Mouse (Mus musculus) neural tube, embryonic 13.5 days (tissue): ENCODE measurements around the gene Phkb. TPM values are rescaled to one million over a fixed set of nuclear protein-coding genes. Genes with fewer than 3 reads are reported as not detected.

Experiments used
- ATAC-seq: fragments of 200-750 bp; cut with Nextera tagmentation; 2 replicates; pipeline ENCODE4 v1.8.0; 2017; ENCODE audit warnings: low read depth, mild to moderate bottlenecking, moderate TSS enrichment, moderate library complexity
- H3K27ac ChIP-seq: fragments of 300-500 bp; sonication (generic); replicated peaks from 2 replicates; pipeline ENCODE4 v1.5.1; 2015; ENCODE audit warnings: moderate library complexity, mild to moderate bottlenecking, inconsistent platforms
- H3K27me3 ChIP-seq: fragments of 300-500 bp; sonication (generic); 2 replicates; pipeline ENCODE4 v1.6.1; 2015; ENCODE audit warnings: mild to moderate bottlenecking, inconsistent platforms
- H3K36me3 ChIP-seq: fragments of 300-500 bp; sonication (generic); 2 replicates; pipeline ENCODE4 v1.6.1; 2015; ENCODE audit warnings: mild to moderate bottlenecking, inconsistent platforms
- H3K4me1 ChIP-seq: fragments of 300-500 bp; sonication (generic); replicated peaks from 2 replicates; pipeline ENCODE4 v1.6.1; 2015; ENCODE audit warnings: inconsistent platforms
- H3K4me2 ChIP-seq: fragments of 300-500 bp; sonication (generic); 2 replicates; pipeline ENCODE4 v1.6.1; 2015; ENCODE audit warnings: inconsistent platforms, mild to moderate bottlenecking, moderate library complexity
- H3K4me3 ChIP-seq: fragments of 300-500 bp; sonication (generic); 2 replicates; pipeline ENCODE4 v1.5.1; 2015; ENCODE audit warnings: mild to moderate bottlenecking, inconsistent platforms
- H3K9ac ChIP-seq: fragments of 300-500 bp; sonication (generic); 2 replicates; pipeline ENCODE4 v1.6.1; 2015; ENCODE audit warnings: moderate library complexity, mild to moderate bottlenecking, inconsistent platforms
- H3K9me3 ChIP-seq: fragments of 300-500 bp; sonication (generic); 2 replicates; pipeline ENCODE4 v1.6.1; 2016; ENCODE audit warnings: inconsistent platforms
- WGBS: fragments of 180-500 bp; shearing (Covaris S2); methylation state at CpG from one replicate; pipeline ENCODE4 v1.1.7; 2015; 5-methylcytosine and 5-hydroxymethylcytosine counted together
- polyA plus RNA-seq: library from polyadenylated mRNA; unstranded; fragments of >200 nt; fragmentation: Nextera tagmentation; extraction: Ambion mirVana; gene quantifications from 2 replicates; pipeline ENCODE4 v1.2.1, GENCODE M21; 2015

Gene Phkb
- polyA plus RNA-seq, 1 experiment from 2014 or later = 36.0 TPM

GRCm38 (mm10) chr8:85959880-85960279 lies 119.1 kb downstream of the Phkb start:
- Histone ChIP-seq H3K4me3 (no peak overlapping the region), H3K4me1 (no peaks in the 10 kb centered on the region), H3K27ac (no peak overlapping the region), H3K9me3 (no peaks in the 10 kb centered on the region), H3K27me3 (no peaks in the 10 kb centered on the region), H3K4me2 (no peak overlapping the region), H3K9ac (no peak overlapping the region), H3K36me3 (0 out of 2 replicates have a peak, but pooled peaks cover 4% of the 10 kb centered on the region)
- WGBS = 94% methylated on average over 4 of the region's 4 CpGs
- ATAC-seq = no peak

GRCm38 (mm10) chr8:85977588-85978077 lies 136.9 kb downstream of the Phkb start:
- H3K4me1 ChIP-seq = no peaks in the 10 kb centered on the region
- peaks cover 9% of the 10 kb centered on the region for H3K36me3 ChIP-seq
- H3K9me3 ChIP-seq = no peaks in the 10 kb centered on the region
- H3K4me3 ChIP-seq = no peak overlapping the region
- 95% methylated on average over 4 of the region's 4 CpGs for WGBS
- no peak overlapping the region for H3K27ac ChIP-seq
- H3K27me3 ChIP-seq = no peaks in the 10 kb centered on the region
- no peak overlapping the region for H3K9ac ChIP-seq
- ATAC-seq = no peak
- no peak overlapping the region for H3K4me2 ChIP-seq

- 83% methylated on average over 1 of the region's 1 CpGs for WGBS
- Histone ChIP-seq H3K27me3 (no peaks in the 10 kb centered on the region), H3K4me2 (no peak overlapping the region), H3K9ac (no peak overlapping the region), H3K27ac (no peak overlapping the region), H3K4me3 (no peak overlapping the region), H3K9me3 (peaks cover under 1% of the 10 kb centered on the region; the same call in 1 of the 2 replicates), H3K36me3 (no peaks in the 10 kb centered on the region), H3K4me1 (no peaks in the 10 kb centered on the region)
- ATAC-seq = no peak
These were observed 152.2 kb downstream of the Phkb start for GRCm38 (mm10) chr8:85992911-85993310.

GRCm38 (mm10) chr8:85993661-85994060 lies 152.9 kb downstream of the Phkb start:
- no peak overlapping the region for H3K27ac ChIP-seq
- 100% methylated on average over 1 of the region's 1 CpGs for WGBS

GRCm38 (mm10) chr8:85995971-85996370 lies 155.2 kb downstream of the Phkb start:
- Histone ChIP-seq H3K4me1 (no peaks in the 10 kb centered on the region), H3K36me3 (no peaks in the 10 kb centered on the region), H3K27me3 (no peaks in the 10 kb centered on the region), H3K9me3 (no peaks in the 10 kb centered on the region), H3K9ac (no peak overlapping the region), H3K4me2 (no peak overlapping the region), H3K27ac (no peak overlapping the region), H3K4me3 (no peak overlapping the region)
- no peak for ATAC-seq
- 75% methylated on average over 1 of the region's 1 CpGs for WGBS

More at GRCm38 (mm10) chr8:85993661-85994060, 152.9 kb downstream of the Phkb start:
- Histone ChIP-seq H3K27me3 (no peaks in the 10 kb centered on the region), H3K4me3 (no peak overlapping the region), H3K9ac (no peak overlapping the region), H3K36me3 (no peaks in the 10 kb centered on the region), H3K4me2 (no peak overlapping the region), H3K9me3 (no peaks in the 10 kb centered on the region), H3K4me1 (no peaks in the 10 kb centered on the region)
- no peak for ATAC-seq

GRCm38 (mm10) chr8:86006485-86006884 lies 165.7 kb downstream of the Phkb start:
- Histone ChIP-seq H3K9ac (no peak overlapping the region), H3K4me2 (no peak overlapping the region), H3K27ac (no peak overlapping the region), H3K4me3 (no peak overlapping the region), H3K27me3 (no peaks in the 10 kb centered on the region), H3K36me3 (no peaks in the 10 kb centered on the region), H3K4me1 (no peaks in the 10 kb centered on the region), H3K9me3 (no peaks in the 10 kb centered on the region)
- ATAC-seq = no peak

- H3K4me1 ChIP-seq = no peaks in the 10 kb centered on the region
These were observed 176.0 kb downstream of the Phkb start for GRCm38 (mm10) chr8:86016806-86017205.

GRCm38 (mm10) chr8:86028646-86029312 lies 188.0 kb downstream of the Phkb start:
- Histone ChIP-seq H3K9ac (no peak overlapping the region), H3K4me1 (no peaks in the 10 kb centered on the region), H3K36me3 (no peaks in the 10 kb centered on the region), H3K27ac (no peak overlapping the region), H3K4me2 (no peak overlapping the region), H3K27me3 (no peaks in the 10 kb centered on the region), H3K9me3 (no peaks in the 10 kb centered on the region), H3K4me3 (no peak overlapping the region)
- 85% methylated on average over 6 of the region's 6 CpGs for WGBS
- ATAC-seq = no peak

More at GRCm38 (mm10) chr8:86016806-86017205, 176.0 kb downstream of the Phkb start:
- H3K27ac ChIP-seq = no peak overlapping the region
- no peaks in the 10 kb centered on the region for H3K9me3 ChIP-seq
- H3K27me3 ChIP-seq = no peaks in the 10 kb centered on the region
- peaks cover 3% of the 10 kb centered on the region; the same call in 1 of the 2 replicates for H3K36me3 ChIP-seq
- H3K4me2 ChIP-seq = no peak overlapping the region
- no peak overlapping the region for H3K9ac ChIP-seq
- H3K4me3 ChIP-seq = no peak overlapping the region
- no peak for ATAC-seq
- 77% methylated on average over 2 of the region's 2 CpGs for WGBS

- 82% methylated on average over 7 of the region's 7 CpGs for WGBS
These were observed 188.7 kb downstream of the Phkb start for GRCm38 (mm10) chr8:86029451-86029850.

GRCm38 (mm10) chr8:86034662-86035365 lies 194.1 kb downstream of the Phkb start:
- H3K27me3 ChIP-seq = no peaks in the 10 kb centered on the region
- no peaks in the 10 kb centered on the region for H3K9me3 ChIP-seq
- no peak overlapping the region for H3K4me3 ChIP-seq
- 89% methylated on average over 6 of the region's 6 CpGs for WGBS
- ATAC-seq = no peak
- peaks cover 5% of the 10 kb centered on the region; the same call in 1 of the 2 replicates for H3K36me3 ChIP-seq
- no peak overlapping the region for H3K27ac ChIP-seq
- H3K9ac ChIP-seq = no peak overlapping the region
- no peaks in the 10 kb centered on the region for H3K4me1 ChIP-seq
- no peak overlapping the region for H3K4me2 ChIP-seq

More at GRCm38 (mm10) chr8:86029451-86029850, 188.7 kb downstream of the Phkb start:
- no peak overlapping the region for H3K4me3 ChIP-seq
- H3K4me2 ChIP-seq = no peak overlapping the region
- H3K27ac ChIP-seq = no peak overlapping the region
- no peaks in the 10 kb centered on the region for H3K36me3 ChIP-seq
- H3K27me3 ChIP-seq = no peaks in the 10 kb centered on the region
- no peaks in the 10 kb centered on the region for H3K9me3 ChIP-seq
- H3K9ac ChIP-seq = no peak overlapping the region
- no peaks in the 10 kb centered on the region for H3K4me1 ChIP-seq
- no peak for ATAC-seq

GRCm38 (mm10) chr8:86035371-86035770 lies 194.6 kb downstream of the Phkb start:
- Histone ChIP-seq H3K27ac (no peak overlapping the region), H3K4me3 (no peak overlapping the region), H3K9ac (no peak overlapping the region), H3K27me3 (no peaks in the 10 kb centered on the region), H3K4me2 (no peak overlapping the region), H3K4me1 (no peaks in the 10 kb centered on the region), H3K36me3 (peaks cover 5% of the 10 kb centered on the region; the same call in 1 of the 2 replicates), H3K9me3 (no peaks in the 10 kb centered on the region)
- WGBS = 88% methylated on average over 4 of the region's 4 CpGs
- ATAC-seq = no peak

GRCm38 (mm10) chr8:86038462-86038861 lies 197.7 kb downstream of the Phkb start:
- Histone ChIP-seq H3K27ac (no peak overlapping the region), H3K27me3 (no peaks in the 10 kb centered on the region), H3K4me2 (no peak overlapping the region), H3K9ac (no peak overlapping the region), H3K9me3 (no peaks in the 10 kb centered on the region), H3K4me1 (0 out of 2 replicates have a peak, but pooled peaks cover 3% of the 10 kb centered on the region), H3K36me3 (peaks cover 5% of the 10 kb centered on the region; the same call in 1 of the 2 replicates), H3K4me3 (no peak overlapping the region)
- no peak for ATAC-seq
- WGBS = 87% methylated on average over 3 of the region's 3 CpGs
